Mouse (Mus musculus) small intestine, adult 2 months (tissue): ENCODE data around the gene Gm5168. TPM values are rescaled to one million over a fixed set of nuclear protein-coding genes. Genes with fewer than 3 reads are reported as not detected.
"Not testable (repeated sequence)": the region's sequence is repeated elsewhere in the genome, so short reads cannot be mapped to it uniquely, and the experiment has no call there.

Experiments
- H3K27ac ChIP-seq: fragments of 200-500 bp; 2 replicates; pipeline ENCODE4 v1.5.1; 2012; ENCODE audit warnings: low read depth, low read length, control low read depth, inconsistent platforms; ENCODE audit not compliant: insufficient read depth
- H3K27me3 ChIP-seq: fragments of 200-500 bp; 2 replicates; pipeline ENCODE4 v1.6.1; 2012; ENCODE audit warnings: mild to moderate bottlenecking, moderate library complexity, low read length, inconsistent platforms; ENCODE audit not compliant: control insufficient read depth, insufficient read depth
- H3K36me3 ChIP-seq: fragments of 200-500 bp; 2 replicates; pipeline ENCODE4 v1.6.1; 2012; ENCODE audit warnings: mild to moderate bottlenecking, low read length, control low read depth, inconsistent platforms; ENCODE audit not compliant: control insufficient read depth, insufficient read depth
- H3K4me1 ChIP-seq: fragments of 200-500 bp; 2 replicates; pipeline ENCODE4 v1.6.1; 2012; ENCODE audit warnings: low read length, inconsistent platforms, mixed read lengths; ENCODE audit not compliant: control insufficient read depth, insufficient read depth, insufficient read length
- H3K4me3 ChIP-seq: fragments of 200-500 bp; 2 replicates; pipeline ENCODE4 v1.5.1; 2012; ENCODE audit warnings: low read depth, mild to moderate bottlenecking, control low read depth, inconsistent platforms, low read length, moderate library complexity
- WGBS: fragments of 180-500 bp; shearing (Covaris S2); methylation state at CpG from one replicate; pipeline ENCODE4 v1.1.7; 2018; 5-methylcytosine and 5-hydroxymethylcytosine counted together
- polyA plus RNA-seq: library from polyadenylated mRNA; depleted of rRNA; stranded (reverse); fragments of >200 nt; gene quantifications from 2 replicates; pipeline ENCODE4 v1.2.3, GENCODE M21; 2012; rRNA removed

Gene Gm5168
- polyA plus RNA-seq: not detected in 2 replicates

GRCm38 (mm10) chrX:26050941-26051340, at the start of gene Gm5168:
Gene Gm5168 (minus strand): TSS chrX:26051041.
- WGBS: 84% methylated on average over 2 of the region's 3 CpGs
- not testable (repeated sequence) for H3K36me3 ChIP-seq, H3K4me1 ChIP-seq, H3K27ac ChIP-seq, H3K4me3 ChIP-seq, H3K27me3 ChIP-seq

Other genes starting within 250 kb of the Gm5168 start
- not detected in 2 replicates for gene Gm2012, start 180.3 kb upstream of the Gm5168 start, polyA plus RNA-seq